Mouse (Mus musculus): ENCODE results near the gene Spc25. TPM values are rescaled to one million over a fixed set of nuclear protein-coding genes. Genes with fewer than 3 reads are reported as not detected.

Gene Spc25
- total RNA-seq, 4 experiments from 2014 or later = 0.41 to 0.89 (median 0.51) TPM

DNA sequence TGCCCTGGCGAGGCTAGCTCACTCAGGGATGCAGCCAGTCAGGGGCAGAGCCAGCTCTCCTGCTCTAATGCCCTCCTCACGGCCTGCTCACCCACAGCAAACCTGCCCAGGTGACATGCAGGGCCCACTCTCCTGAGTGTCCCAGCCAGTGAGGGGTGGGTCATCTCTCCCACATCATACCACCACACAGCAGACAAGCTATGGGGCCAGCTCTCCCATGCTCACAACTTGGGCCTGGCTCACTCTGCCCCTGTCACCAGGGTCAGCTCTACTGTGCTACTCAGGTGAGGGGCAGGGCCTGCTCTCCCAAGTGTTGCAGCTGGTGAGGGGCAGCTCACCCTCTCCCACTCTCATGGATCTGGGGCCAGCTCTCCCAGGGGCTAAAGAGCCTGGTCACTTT, 18.0 kb downstream of the Spc25 start:
- DNase-seq (ENCODE audit: low spot score in 2 of 2) = no peak

DNA sequence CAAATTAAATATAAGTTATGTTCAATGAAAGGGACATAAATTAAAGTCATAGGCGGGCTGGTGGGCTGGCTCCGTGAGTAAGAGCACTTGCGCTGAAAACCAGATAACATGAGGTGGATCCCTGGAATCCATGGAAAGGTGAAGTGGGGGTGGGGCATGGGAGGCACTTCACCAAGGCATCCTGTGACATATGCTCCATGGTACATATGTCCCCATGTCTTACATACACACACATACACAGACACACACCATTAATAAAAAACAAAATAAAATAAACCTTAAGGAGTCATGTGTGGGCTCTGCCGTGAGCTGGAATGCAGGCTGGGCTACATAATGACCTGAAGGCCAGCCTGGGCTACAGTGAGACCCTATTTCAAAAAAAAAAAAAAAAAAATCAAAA, 26.3 kb downstream of the Spc25 start:
- no peak for DNase-seq (ENCODE audit: low spot score in 2 of 2)

DNA sequence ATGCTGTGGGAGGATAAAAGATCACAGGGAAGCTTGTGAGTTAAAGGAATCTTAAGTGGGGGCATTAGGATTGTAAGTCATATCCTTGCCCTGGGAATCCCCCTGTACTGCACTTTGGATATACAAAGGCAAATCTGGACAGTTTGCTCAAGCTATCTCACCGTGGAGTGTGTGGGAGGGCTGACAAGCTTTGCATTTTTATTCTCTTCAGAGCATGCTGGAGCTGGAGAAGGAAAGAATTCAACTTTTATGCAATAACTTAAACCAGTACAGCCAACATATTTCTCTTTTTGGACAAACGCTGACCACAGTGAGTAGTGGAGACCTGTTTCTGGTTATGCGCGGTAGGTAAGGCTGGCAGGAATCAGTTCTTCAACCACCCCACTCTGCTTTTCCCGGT, 30.7 kb downstream of the Spc25 start:
- DNase-seq (ENCODE audit: low spot score in 2 of 2) = peak in 1 of 2 experiments; percentile 14

DNA sequence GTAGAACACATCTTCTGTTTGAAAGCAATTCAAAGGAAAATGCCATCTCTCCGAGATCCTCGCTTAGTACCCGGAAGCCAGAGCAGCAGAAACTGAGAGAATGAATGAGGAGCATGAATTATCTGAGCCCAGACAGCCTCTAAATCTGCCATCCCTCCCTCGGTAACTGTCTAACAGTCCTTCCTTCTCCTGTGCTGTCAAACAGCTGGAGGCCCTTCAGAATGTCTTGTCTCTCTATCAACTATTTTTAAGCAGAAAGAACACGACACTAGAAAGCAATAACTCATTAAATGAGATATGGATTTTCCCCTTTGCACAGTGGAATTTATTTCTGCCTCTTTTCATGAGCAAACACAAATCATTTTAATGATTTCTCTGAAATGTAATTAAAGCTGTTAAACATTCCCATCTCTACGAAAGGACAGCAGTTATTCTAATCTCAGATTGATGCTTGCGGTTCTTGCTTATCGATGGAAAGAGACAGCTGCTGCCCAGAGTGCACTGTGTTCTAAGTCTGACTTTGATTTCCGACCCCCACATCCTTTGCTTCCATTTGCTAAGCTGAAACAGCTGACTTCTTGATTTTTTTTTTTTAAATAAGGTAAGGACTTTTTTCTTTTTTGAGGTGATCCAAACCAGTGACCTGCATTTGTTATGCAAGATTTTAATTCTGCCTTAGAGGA, 35.5 kb downstream of the Spc25 start:
- DNase-seq (ENCODE audit: low spot score in 2 of 2) = no peak

DNA sequence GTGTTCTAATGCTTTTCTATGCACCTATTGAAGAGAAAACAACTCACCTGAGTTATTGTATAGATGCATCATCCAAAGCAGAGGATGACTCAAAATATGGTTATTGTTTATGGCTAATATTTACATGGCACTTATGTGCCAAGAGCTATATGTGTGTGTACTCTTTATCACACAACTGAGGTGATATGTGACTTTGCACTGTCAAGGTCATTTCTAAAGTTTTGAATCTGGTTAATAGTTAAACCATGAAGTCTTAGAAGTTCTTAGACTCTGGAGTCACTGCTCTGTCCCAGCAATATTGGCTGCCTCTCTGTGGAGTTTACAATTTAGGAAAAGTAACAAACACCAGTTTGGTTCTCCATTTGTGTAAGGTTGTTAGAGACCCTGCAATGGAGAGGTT, 47.1 kb downstream of the Spc25 start:
- no peak for DNase-seq (ENCODE audit: low spot score in 2 of 2)

DNA sequence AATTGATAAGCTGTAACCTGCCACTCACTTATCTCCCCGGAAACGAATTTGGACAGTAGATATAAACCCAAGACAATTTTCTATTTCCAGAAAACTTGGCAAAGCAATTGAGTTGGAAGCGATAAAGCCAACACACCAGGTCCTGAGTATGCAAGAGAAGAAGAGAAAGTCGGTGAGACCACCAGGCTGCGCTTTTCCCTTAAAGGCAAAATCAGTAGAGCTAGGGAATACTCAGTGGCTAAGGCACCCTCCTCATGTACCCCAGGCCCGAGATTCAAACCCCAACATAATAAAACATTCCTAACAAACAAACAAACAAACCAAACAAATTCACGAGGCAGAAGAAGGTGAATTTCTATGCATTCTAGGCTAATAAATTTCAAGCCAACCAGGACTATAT, 49.7 kb downstream of the Spc25 start:
- no peak for DNase-seq (ENCODE audit: low spot score in 2 of 2)

DNA sequence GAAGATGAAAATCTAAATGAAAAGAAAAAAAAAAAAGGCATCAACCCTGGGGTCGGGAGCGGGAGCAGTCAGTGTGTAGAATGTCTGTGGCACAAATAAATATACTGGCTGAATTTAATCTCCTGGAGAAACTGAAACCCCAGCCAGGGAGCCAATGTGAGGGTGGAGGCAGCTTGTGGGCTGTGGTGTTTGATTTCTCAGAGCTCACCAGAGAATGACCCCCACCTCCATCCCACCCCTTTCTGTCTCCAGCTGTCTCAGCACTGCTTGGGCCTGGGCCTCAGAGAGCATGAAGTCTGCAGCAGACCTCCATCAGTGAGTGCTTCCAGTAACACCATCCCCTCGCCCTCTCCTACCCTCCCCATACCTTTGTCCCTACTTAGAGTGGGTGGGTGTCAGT, 50.1 kb downstream of the Spc25 start:
- no peak for DNase-seq (ENCODE audit: low spot score in 2 of 2)

DNA sequence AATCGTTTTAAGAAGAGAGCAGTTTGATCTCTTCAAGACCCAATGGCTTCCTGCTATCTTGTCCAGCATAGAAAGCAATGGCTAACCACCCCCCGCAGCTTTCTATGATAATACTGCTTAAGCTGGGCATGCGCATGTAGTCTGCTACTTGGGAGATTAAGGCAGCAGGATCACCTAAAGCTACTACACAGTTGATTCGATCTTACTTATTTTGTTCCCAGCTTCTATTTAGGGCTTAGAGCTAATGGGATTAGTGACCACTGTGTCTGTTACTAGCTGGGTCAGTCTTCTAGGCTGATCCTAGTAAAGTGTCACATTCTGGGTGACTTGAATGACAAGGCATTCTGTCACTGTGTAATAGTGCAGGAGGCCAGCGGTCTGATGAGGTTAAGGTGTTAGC, 55.2 kb downstream of the Spc25 start:
- DNase-seq (ENCODE audit: low spot score in 2 of 2) = no peak

DNA sequence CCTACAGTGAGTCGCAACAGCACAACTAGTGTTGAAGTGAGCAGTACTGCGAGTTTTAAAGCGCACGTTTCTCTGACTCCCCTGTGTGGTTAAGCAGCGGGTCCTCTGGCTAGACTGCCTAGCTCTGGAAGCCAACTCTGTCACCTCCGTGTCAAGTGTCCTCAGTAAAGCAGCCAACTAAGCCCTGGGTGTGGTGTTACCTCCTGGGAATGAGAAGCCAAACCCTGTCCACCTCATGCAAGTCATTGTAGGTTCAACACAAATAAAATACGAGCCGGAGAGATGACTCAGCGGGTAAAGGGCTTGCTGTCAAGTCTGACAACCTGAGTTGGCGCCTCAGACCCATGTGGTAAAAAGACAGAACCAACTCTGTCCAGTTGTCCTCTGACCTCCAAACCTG, 56.8 kb downstream of the Spc25 start:
- no peak for DNase-seq (ENCODE audit: low spot score in 2 of 2)

DNA sequence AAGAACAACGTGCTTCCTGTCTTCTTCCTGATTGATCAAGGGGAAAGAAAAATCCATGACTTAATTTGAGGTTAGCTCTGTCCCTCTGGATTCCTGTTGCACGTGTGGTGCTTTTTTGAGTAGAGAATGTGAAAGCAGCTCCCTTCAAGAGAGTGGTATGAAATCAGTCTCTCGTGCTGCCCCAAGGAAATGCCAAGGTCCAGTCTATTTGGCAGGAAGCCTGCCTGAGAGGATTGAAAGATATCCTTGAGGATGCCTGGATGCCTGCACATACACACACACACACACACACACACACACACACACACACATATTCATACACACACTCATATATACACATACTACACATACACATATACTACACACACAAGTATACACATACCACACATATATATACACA, 57.3 kb downstream of the Spc25 start:
- no peak for DNase-seq (ENCODE audit: low spot score in 2 of 2)

Other genes with a start within 250 kb of the Spc25 start
- gene Nostrin, start 70.4 kb downstream of the Spc25 start, total RNA-seq (2022) = 1 to 10 TPM; 3.2 to 6.0 (median 4.2) TPM
- gene G6pc2, start 4.9 kb upstream of the Spc25 start, total RNA-seq (2022) = not detected
- not detected for gene Abcb11, start 136.4 kb upstream of the Spc25 start, total RNA-seq (2022)
- gene Dhrs9, start 174.3 kb upstream of the Spc25 start, total RNA-seq (2022) = not detected